Mouse (Mus musculus) kidney, adult 2 months (tissue): ENCODE results near the gene Llgl2.

Experiments used
- CTCF ChIP-seq: fragments of 200-500 bp; conservative IDR thresholded peaks from 2 replicates; pipeline ENCODE4 v1.5.1; 2011; ENCODE audit warnings: low read depth, mild to moderate bottlenecking, control low read depth, low read length, moderate library complexity, mixed read lengths; ENCODE audit not compliant: insufficient read depth, insufficient read length
- POLR2A ChIP-seq: fragments of 200-500 bp; IDR thresholded peaks from one replicate; pipeline ENCODE4 v1.6.1; 2011; ENCODE audit warnings: low read depth, low read length, control low read depth

DNA sequence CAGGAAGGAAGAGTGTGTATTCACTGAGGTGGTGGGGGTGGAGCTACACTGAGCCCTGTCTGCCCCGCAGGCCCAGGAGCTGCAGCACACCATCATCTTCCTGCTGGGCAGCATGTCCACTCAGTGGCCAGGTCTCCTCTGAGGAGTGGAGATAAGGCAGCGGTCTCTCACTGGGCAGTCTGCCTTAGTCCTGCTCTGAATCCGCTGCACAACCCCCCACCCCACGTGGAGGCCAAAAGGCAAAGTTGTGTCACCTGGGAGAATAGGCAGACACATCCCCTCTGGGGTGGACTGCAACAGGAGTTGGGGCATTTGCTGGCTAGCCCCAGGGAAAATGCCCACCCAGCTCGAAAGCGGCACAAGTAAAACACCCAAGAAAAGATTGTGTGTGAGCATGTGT lies 68.4 kb downstream of the Llgl2 start:
- TF ChIP-seq CTCF (no peak), POLR2A (no peak)
